Mouse (Mus musculus) embryonic facial prominence, embryonic 12.5 days (tissue): ENCODE results near the gene Gpld1. TPM values are rescaled to one million over a fixed set of nuclear protein-coding genes. Genes with fewer than 3 reads are reported as not detected.

Source experiments
- ATAC-seq: fragments of 200-750 bp; cut with Nextera tagmentation; 2 replicates; pipeline ENCODE4 v1.8.0; 2017; ENCODE audit not compliant: insufficient number of reproducible peaks, insufficient read depth, low FRiP score, low TSS enrichment
- H3K27ac ChIP-seq: fragments of 300-500 bp; sonication (generic); 2 replicates; pipeline ENCODE4 v1.5.1; 2016; ENCODE audit warnings: mild to moderate bottlenecking
- H3K27me3 ChIP-seq: fragments of 300-500 bp; sonication (generic); 2 replicates; pipeline ENCODE4 v1.6.1; 2016; ENCODE audit warnings: mild to moderate bottlenecking, moderate library complexity
- H3K36me3 ChIP-seq: fragments of 300-500 bp; sonication (generic); 2 replicates; pipeline ENCODE4 v1.6.1; 2016; ENCODE audit warnings: mild to moderate bottlenecking
- H3K4me1 ChIP-seq: fragments of 300-500 bp; sonication (generic); 2 replicates; pipeline ENCODE4 v1.6.1; 2016
- H3K4me2 ChIP-seq: fragments of 300-500 bp; sonication (generic); replicated peaks from 2 replicates; pipeline ENCODE4 v1.6.1; 2016; ENCODE audit warnings: mild to moderate bottlenecking, moderate library complexity
- H3K4me3 ChIP-seq: fragments of 300-500 bp; sonication (generic); 2 replicates; pipeline ENCODE4 v1.5.1; 2016; ENCODE audit warnings: mild to moderate bottlenecking
- H3K9ac ChIP-seq: fragments of 300-500 bp; sonication (generic); 2 replicates; pipeline ENCODE4 v1.6.1; 2016; ENCODE audit warnings: mild to moderate bottlenecking, moderate library complexity
- H3K9me3 ChIP-seq: fragments of 300-500 bp; sonication (generic); 2 replicates; pipeline ENCODE4 v1.6.1; 2016; ENCODE audit warnings: mild to moderate bottlenecking, moderate library complexity
- WGBS: fragments of 180-500 bp; shearing (Covaris S2); methylation state at CpG from one replicate; pipeline ENCODE4 v1.1.7; 2016; 5-methylcytosine and 5-hydroxymethylcytosine counted together
- polyA plus RNA-seq: library from polyadenylated mRNA; unstranded; fragments of >200 nt; fragmentation: Nextera tagmentation; extraction: Ambion mirVana; gene quantifications from 2 replicates; pipeline ENCODE4 v1.2.1, GENCODE M21; 2016

Gpld1 gene
- polyA plus RNA-seq = 1.1 TPM in 2 replicates

DNA sequence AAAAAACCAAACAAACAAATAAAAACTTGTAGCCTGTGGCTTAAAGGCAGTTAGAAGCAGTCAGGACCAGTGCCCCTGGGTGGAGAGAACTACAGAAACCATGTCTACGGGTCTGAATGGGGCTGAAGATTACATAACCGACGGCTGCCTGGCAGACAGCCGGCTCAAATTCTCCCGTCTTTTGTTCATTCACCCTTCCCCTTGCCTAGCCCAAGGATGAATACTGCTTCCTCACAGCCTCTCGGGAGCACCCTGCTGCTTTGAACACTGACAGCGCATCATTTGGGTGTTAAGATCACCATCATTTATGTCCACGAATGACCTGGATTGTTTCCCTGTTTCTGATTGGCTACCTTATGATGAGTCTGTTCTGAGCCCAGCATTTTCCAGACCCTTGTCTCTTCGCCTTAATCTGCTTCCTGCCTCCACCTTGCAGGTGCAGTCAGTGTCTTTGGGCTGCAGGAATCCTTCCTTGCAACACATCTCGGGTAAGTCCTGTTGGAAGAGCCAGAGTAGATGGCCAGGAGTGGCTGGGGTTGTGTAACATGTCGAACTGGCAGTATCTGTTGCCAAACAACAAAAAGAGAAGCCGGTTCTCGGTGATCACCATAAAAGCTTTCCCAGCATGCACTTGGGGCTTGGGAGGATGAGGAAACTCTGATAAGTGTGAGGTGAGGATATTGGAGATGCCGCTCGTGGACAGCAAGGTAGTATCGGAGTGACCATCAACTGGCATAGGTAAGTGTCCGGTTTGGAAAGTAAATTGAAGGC is at the start of gene Gpld1:
Gene Gpld1, plus strand, starts transcription at position 641 of the 771 bp plus-strand sequence.
- Histone ChIP-seq H3K27ac (no peak within 1 kb of the TSS), H3K9ac (no peak within 1 kb of the TSS), H3K4me2 (no peak within 1 kb of the TSS), H3K4me3 (no peak within 1 kb of the TSS), H3K4me1 (no peaks in the 10 kb centered on the region), H3K27me3 (no peaks in the 10 kb centered on the region), H3K36me3 (no peaks in the 10 kb centered on the region), H3K9me3 (no peaks in the 10 kb centered on the region)
- WGBS = 52% methylated on average over 17 of the region's 17 CpGs
- ATAC-seq = no peak

DNA sequence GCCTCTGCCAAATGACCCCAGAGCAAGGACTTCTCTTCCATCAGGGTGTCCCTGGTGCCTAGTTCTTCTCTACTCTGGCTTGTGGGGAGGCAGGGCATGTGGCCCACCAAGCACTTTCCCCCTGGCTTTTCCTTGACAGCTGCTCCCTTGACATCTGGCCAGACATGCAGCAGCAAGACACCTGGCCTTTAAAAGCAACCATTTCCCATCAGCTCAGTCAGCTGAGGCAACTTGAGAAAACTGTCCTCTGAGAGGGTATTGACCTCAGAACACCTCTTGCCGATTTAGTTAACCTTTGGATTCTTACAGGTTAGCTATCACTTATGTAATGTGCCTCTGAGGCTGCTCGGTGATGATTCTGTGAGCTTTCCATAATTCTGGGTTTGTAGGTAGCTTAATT is 49.1 kb upstream of the Gpld1 start:
- no peak overlapping the region for H3K4me2 ChIP-seq
- no peak for ATAC-seq

DNA sequence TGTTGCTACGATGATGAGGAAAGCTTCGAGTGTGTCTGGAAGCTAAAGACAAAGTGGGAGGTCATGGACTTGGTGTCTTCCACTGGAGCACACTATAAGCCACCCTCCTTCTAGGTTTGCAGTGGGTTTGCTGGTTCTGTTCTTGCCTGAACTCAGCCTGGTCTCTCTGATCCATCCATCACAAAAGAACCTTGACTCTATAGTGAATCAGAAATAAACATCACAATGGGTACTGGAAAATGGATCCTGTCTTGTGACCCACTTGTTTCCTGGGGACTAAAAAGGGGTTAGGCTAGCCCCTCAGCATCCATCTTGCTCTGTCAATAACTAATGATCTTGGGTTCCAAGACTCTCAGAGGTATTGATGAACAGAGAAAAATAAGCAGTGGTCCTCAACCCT is 41.0 kb upstream of the Gpld1 start:
- Histone ChIP-seq H3K27me3 (no peaks in the 10 kb centered on the region), H3K9me3 (no peaks in the 10 kb centered on the region), H3K27ac (no peak overlapping the region), H3K9ac (no peak overlapping the region), H3K4me3 (no peak overlapping the region), H3K4me1 (no peaks in the 10 kb centered on the region), H3K4me2 (no peak overlapping the region), H3K36me3 (no peaks in the 10 kb centered on the region)
- WGBS = 87% methylated on average over 2 of the region's 2 CpGs
- ATAC-seq = no peak

More for the DNA sequence above, 49.1 kb upstream of the Gpld1 start:
- H3K27ac ChIP-seq = no peak overlapping the region
- no peaks in the 10 kb centered on the region for H3K36me3 ChIP-seq
- no peak overlapping the region for H3K4me3 ChIP-seq
- H3K27me3 ChIP-seq = no peaks in the 10 kb centered on the region
- 77% methylated on average over 2 of the region's 2 CpGs for WGBS
- H3K9ac ChIP-seq = no peak overlapping the region
- no peaks in the 10 kb centered on the region for H3K9me3 ChIP-seq
- no peaks in the 10 kb centered on the region for H3K4me1 ChIP-seq

DNA sequence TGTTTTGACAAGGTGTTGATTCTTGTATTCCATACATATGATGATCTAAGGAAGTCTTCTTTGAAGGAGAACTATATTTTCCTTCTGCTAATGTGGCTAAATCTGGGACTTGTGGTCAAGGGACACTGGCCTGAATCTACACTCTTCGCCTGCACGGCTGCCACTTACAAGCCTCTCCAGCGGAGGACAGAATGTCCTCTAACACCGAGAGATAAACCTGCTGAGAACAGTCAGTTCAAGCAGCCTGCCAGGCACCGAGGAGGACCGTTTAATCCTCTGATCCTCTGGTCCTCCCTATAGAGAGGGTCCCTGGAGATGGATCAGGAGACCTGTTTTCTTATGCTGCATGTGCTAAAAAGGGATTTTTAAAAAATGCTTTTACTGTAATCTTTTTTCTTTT is 39.5 kb upstream of the Gpld1 start:
- WGBS = 83% methylated on average over 6 of the region's 6 CpGs
- no peak for ATAC-seq
- Histone ChIP-seq H3K4me3 (no peak overlapping the region), H3K27me3 (no peaks in the 10 kb centered on the region), H3K4me1 (no peaks in the 10 kb centered on the region), H3K9ac (no peak overlapping the region), H3K4me2 (no peak overlapping the region), H3K36me3 (no peaks in the 10 kb centered on the region), H3K27ac (no peak overlapping the region), H3K9me3 (no peaks in the 10 kb centered on the region)

DNA sequence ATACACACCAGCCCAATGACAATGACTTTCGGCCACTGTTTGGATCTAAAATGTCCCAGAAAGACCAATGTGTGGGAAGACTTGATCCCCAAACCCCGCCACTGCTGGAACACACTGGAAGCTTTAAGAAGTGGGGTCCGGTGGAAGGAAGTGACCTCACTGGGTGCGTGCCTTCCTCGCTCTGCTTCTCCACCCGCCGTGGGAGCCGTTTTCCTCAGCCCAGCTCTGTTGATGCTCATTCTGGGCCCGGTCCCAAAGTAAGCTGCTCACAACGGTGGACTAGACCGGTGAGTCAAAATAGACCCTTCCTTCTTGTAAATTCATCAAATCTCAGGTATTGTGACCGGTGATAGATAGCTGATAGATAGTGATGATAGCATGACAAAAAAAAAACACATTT is 37.5 kb upstream of the Gpld1 start:
- Histone ChIP-seq H3K4me3 (no peak overlapping the region), H3K4me1 (no peaks in the 10 kb centered on the region), H3K9me3 (no peaks in the 10 kb centered on the region), H3K9ac (no peak overlapping the region), H3K36me3 (no peaks in the 10 kb centered on the region), H3K4me2 (no peak overlapping the region), H3K27me3 (no peaks in the 10 kb centered on the region), H3K27ac (no peak overlapping the region)
- WGBS = 89% methylated on average over 12 of the region's 12 CpGs
- ATAC-seq = no peak

DNA sequence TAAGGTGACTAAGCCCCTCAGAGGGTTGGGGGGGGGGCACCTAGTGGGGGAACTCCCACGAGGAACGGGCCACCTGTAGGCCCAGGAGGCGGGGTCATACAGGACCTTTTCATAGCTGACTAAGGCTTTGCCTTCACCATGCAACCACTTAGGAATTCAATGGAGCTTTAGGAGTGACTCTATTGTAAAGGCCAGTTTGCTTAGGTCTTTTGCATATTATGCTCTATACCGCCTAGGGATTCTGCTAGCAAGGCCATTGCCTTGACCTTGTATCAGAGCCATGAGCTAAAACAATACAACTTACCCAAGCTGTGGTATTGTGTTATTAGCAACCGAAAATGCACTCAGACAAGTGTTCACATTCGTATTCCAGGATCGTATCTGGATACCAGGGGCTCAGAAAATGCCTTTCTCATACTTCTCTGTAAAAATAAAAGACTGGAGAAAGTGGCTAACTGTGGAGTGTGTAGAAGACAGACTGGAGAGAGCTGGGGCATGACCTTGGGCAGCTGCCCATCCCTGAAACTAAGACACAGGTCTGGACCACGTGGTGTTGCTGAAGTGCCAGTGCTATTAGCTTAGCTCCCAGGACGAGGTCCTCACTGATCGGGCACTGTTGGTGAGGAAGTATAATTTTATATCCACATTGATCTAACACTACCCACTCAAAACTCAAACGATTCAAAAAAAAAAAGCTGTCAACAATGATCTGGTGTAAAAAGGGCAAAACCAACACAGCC is 36.0 kb upstream of the Gpld1 start:
- WGBS = 86% methylated on average over 11 of the region's 11 CpGs
- Histone ChIP-seq H3K4me1 (no peaks in the 10 kb centered on the region), H3K36me3 (0 out of 2 replicates have a peak, but pooled peaks cover 5% of the 10 kb centered on the region), H3K4me3 (no peak overlapping the region), H3K9ac (no peak overlapping the region), H3K27ac (no peak overlapping the region), H3K4me2 (no peak overlapping the region), H3K27me3 (no peaks in the 10 kb centered on the region), H3K9me3 (no peaks in the 10 kb centered on the region)
- ATAC-seq = no peak

DNA sequence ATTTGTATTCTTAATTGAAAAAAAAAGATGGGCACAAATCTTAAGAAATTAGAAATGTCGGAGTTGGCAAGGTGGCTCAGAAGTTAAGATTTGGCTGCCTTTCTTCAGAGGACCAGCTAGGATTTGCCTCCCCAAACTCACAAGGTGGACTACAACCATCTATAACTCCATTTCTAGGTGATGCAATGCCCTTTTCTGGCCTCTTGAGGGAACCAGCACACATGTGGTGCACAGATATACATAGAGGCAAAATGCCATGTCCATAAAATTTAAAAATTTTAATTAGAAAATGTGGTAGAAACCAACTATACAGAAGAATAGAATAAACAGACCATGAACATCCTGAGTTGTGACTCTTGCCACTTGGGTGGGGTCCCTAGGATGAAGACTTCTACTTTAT is 33.8 kb upstream of the Gpld1 start:
- Histone ChIP-seq H3K9ac (no peak overlapping the region), H3K4me2 (no peak overlapping the region)
- ATAC-seq = no peak

DNA sequence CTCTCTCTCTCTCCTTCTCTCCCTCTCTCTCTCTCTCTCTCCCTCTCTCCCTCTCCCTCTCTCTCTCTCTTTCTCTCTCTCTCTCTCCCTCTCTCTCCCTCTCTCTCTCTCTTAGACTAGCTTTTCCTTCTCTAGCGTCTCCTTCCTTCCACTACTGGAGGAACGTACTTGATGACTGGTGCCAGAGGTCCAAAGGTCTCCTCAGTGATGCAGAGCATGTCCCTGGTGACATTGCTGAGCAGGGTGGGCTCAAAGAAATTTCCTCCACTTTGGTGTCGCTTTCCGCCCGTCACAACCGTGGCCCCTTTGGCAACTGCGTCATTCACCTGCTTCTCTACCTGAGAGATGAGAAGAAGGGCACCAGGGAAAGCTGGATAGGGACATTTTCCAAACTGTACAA is 29.4 kb upstream of the Gpld1 start:
- no peak overlapping the region for H3K9ac ChIP-seq
- H3K4me1 ChIP-seq = no peaks in the 10 kb centered on the region
- H3K9me3 ChIP-seq = no peaks in the 10 kb centered on the region
- H3K4me2 ChIP-seq = no peak overlapping the region
- no peak for ATAC-seq
- peaks cover 26% of the 10 kb centered on the region for H3K36me3 ChIP-seq
- no peak overlapping the region for H3K27ac ChIP-seq
- WGBS = 91% methylated on average over 7 of the region's 7 CpGs
- no peaks in the 10 kb centered on the region for H3K27me3 ChIP-seq
- no peak overlapping the region for H3K4me3 ChIP-seq

More for the DNA sequence above, 33.8 kb upstream of the Gpld1 start:
- Histone ChIP-seq H3K4me1 (no peaks in the 10 kb centered on the region), H3K4me3 (no peak overlapping the region), H3K27ac (no peak overlapping the region), H3K27me3 (no peaks in the 10 kb centered on the region), H3K36me3 (0 out of 2 replicates have a peak, but pooled peaks cover 11% of the 10 kb centered on the region), H3K9me3 (no peaks in the 10 kb centered on the region)
- WGBS = 89% methylated on average over 1 of the region's 1 CpGs

DNA sequence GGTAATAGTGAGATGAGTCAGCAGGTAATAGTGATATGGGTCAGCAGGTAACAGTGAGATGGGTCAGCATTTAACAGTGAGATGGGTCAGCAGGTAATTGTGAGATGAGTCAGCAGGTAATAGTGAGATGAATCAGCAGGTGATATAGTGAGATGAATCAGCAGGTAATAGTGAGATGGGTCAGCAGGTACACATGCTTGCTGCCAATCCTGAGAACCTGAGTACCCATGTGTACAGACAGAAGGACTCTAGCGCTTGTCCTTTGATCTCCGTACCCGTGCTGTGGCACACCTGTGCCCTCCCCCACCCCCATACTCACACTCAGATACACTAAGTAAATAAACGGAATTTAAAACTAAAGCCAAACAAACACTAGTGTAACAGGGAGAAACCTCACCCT is 28.0 kb upstream of the Gpld1 start:
- Histone ChIP-seq H3K27me3 (no peaks in the 10 kb centered on the region), H3K4me2 (no peak overlapping the region), H3K9ac (no peak overlapping the region), H3K4me3 (no peak overlapping the region), H3K4me1 (no peaks in the 10 kb centered on the region), H3K36me3 (peaks cover 27% of the 10 kb centered on the region), H3K27ac (no peak overlapping the region), H3K9me3 (no peaks in the 10 kb centered on the region)
- WGBS = 80% methylated on average over 4 of the region's 4 CpGs
- ATAC-seq = no peak

DNA sequence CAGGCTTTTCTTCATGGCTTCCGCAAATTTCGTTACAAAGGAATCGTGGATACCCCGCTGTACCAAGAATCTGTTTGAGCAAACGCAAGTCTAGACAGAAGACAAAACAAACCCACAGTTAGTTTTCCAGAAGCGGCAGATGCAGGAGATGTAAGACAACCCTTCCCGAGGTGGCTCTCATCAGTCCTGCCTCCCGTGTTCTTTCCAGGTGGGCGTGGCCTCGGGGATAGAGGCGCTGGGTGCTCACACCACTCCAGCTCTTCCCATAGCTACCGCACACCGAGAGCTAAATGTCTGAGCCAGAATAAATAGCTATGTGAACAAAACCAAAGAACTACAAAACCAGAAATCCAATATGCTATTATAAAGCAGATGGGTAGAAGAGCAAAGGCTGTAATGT is 27.1 kb upstream of the Gpld1 start:
- no peaks in the 10 kb centered on the region for H3K4me1 ChIP-seq
- 68% methylated on average over 13 of the region's 13 CpGs for WGBS
- H3K4me2 ChIP-seq = no peak overlapping the region
- H3K27me3 ChIP-seq = no peaks in the 10 kb centered on the region
- no peaks in the 10 kb centered on the region for H3K9me3 ChIP-seq
- H3K27ac ChIP-seq = no peak overlapping the region
- H3K4me3 ChIP-seq = no peak overlapping the region
- no peak overlapping the region for H3K9ac ChIP-seq
- no peak for ATAC-seq
- H3K36me3 ChIP-seq = peaks cover 27% of the 10 kb centered on the region

DNA sequence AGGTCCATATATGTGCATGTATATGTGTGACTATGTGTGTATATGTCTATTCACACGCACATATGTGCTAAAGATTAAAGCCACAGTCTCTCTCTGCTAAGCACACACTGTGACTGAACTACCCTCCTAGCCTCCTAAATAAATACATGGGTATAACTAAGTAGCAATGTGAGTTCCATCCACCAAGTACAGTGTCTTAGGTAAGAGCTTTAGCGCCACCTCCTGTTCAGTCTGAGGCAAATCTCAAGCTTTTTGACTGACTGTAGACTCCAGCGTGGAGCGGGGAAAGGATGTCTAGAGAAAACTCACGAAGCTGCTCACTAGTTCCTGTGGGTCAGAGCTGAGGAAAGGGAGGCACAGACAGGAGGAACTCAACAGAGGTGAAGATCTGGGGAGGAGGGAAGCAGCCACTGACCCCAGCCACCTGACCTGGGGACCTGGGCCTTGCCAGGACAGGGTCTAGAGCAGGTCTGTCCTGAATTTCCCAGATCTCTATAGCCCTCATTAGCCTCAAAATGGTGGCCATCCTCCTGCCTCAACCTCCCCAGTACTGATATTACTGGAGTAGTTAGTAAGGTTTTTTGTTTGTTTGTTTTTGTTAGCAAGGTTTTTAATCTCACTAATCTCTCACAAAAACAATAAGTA is 22.5 kb upstream of the Gpld1 start:
- H3K4me1 ChIP-seq = no peaks in the 10 kb centered on the region
- 31% methylated on average over 5 of the region's 5 CpGs for WGBS
- peaks cover 32% of the 10 kb centered on the region; the same call in 1 of the 2 replicates for H3K36me3 ChIP-seq
- no peak overlapping the region for H3K4me2 ChIP-seq
- no peak overlapping the region for H3K9ac ChIP-seq
- H3K4me3 ChIP-seq = no peak overlapping the region
- H3K27me3 ChIP-seq = no peaks in the 10 kb centered on the region
- peak; percentile 22; the same call in 1 of the 2 replicates for ATAC-seq
- H3K27ac ChIP-seq = no peak overlapping the region
- no peaks in the 10 kb centered on the region for H3K9me3 ChIP-seq

DNA sequence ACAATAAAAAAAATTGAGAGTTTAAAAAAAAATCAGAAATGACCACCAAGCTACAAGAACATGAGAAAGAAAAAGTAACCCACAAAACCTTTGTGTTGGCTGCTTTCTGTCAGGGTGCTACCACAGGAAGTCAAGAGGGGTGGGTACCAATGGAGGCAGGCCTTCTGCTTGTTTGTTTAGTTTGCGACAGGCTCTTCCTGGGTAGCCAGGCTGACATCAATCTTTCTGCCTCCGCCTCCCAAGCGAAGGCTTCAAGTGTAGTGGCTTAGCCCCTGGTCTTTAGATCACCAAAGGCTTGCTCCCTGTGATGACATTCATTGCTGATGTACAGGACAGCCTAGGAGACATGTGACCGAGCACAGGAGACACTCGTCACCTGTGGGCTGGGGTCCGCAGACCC is 21.7 kb upstream of the Gpld1 start:
- H3K36me3 ChIP-seq = peaks cover 32% of the 10 kb centered on the region; the same call in 1 of the 2 replicates
- 84% methylated on average over 6 of the region's 6 CpGs for whole genome bisulfite sequencing
- no peak overlapping the region for H3K4me3 ChIP-seq
- no peak overlapping the region for H3K9ac ChIP-seq
- H3K4me1 ChIP-seq = no peaks in the 10 kb centered on the region
- H3K4me2 ChIP-seq = no peak overlapping the region
- no peak overlapping the region for H3K27ac ChIP-seq
- no peak for ATAC-seq
- no peaks in the 10 kb centered on the region for H3K9me3 ChIP-seq
- no peaks in the 10 kb centered on the region for H3K27me3 ChIP-seq
